Mouse (Mus musculus) heart, postnatal 4 days (tissue): ENCODE measurements at regions not wholly inside any gene's neighbourhood (a gene's known extent, or its start where the extent isn't known, plus 50 kb on each side); places are given as distances from the start of the nearest gene placed in this dataset.
A peak's percentile ranks its signal among the peaks of the same experiment; 100 is the strongest.

Experiments
- DNase-seq: peaks from one replicate; pipeline ENCODE4 v3.0.0; 2021

- no peak for DNase-seq
These were observed 198.5 kb upstream of the Zbtb20 start for GRCm38 (mm10) chr16:42677211-42677610.

GRCm38 (mm10) chr16:42676406-42677075, 199.1 kb upstream of the Zbtb20 start:
- DNase-seq, result peak; percentile 24

- no peak for DNase-seq
These were observed 200.7 kb upstream of the Zbtb20 start for GRCm38 (mm10) chr16:42675031-42675430.

DNA sequence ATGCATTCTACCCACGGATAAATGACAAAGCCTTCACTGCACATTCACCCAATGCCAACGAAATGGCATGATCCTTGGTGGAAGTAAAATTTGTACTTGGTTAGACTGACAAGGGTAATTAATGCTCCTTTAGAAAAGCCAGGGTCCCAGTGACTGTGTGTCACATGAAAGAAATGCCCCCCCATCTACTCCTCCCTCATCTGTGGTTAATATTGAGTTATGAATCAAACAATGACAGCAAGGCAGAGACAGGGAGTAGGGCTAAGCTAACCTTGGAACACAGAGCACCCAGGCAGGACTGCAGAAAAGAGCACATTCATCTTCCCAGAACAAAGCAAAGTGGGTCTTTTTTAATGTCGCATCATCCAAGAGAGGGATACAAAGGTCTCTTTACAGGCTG, 209.1 kb upstream of the Zbtb20 start:
- DNase-seq, result no peak

DNA sequence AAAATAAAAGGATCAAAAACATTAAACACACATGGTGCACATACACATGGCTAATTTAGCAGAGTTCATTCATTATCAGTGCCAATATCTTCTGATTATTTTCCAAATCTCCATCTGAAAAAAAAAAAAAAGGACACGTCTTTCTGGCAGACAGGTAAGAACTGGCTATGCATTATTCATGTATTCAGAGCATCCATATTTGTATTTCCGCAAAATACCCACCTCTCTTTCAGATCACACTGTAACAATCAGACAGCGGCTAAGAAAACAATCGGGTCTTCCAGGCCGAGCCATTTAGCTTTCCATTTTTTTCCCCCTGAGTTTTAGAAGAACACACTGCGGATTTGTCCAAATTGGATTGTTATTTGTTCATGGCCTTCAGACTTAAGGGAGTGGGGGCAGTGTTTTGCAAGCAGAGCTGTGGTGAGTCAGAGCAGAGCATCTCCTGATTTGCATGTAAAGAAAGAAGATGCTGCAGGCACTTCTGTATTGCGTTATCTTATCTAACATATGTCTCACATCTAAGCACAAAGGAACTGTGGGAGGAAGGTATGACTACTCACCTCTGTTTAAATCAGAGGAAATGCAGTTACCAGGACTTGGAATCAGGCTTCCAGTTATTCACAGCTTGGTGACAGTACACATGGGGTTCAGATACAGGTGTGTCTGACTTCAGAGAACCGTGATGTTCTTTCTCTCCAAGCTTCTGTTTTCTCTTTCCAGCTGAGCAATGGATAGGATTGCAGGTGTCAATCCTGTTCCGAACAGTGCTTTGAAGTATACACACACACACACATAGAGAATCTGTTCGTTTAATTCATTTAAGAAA, 223.6 kb upstream of the Zbtb20 start:
- DNase-seq, result no peak

GRCm38 (mm10) chr16:42649767-42650166, 225.9 kb upstream of the Zbtb20 start:
- DNase-seq, result no peak

DNA sequence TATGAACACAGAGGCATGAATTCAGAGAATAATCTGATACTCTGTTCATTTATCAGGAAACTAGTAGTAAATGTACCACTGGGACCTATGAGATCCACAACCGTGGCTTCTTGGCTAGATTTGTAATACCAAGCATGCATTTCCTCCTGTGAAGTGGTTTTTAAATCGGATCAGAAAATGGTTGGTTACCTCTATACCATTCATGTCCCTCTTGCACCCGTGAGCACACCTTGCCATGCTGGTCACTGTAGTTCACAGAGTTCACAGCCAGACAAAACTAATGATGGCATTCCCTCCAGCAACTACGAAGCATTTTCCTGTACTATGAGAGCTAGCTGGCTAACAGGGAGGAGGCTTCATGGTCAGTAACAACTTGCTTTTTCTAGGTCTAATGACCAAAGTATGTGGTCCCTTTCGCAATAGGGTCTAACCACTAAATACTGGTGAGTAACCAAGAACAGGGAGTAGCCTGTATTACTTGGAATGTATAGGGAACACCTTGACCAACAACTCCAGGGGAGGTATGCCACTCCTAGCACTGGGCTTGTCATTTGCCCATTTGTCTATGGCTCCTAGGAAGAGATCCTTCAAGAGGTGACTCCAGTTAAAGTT, 227.0 kb upstream of the Zbtb20 start:
- DNase-seq, result no peak

DNA sequence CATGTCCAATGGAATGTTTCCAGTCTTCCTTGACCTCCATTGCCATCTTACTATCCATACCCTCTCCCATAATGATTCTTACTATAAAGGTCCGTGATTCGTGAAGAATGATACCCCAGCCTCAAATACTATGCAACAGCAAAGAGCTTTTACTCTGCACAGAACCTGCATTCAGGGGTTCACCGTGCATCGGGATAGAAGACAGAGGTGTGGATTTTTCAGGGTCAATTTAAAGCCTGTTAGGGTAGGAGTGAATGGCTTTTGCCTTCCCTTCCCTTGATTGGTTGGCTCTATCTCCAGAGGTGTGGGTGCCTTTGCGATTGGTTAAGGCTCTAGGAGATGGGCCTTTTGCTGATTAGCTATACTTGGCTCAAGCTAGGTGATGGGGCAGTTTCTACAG, 227.9 kb upstream of the Zbtb20 start:
- no peak for DNase-seq

DNA sequence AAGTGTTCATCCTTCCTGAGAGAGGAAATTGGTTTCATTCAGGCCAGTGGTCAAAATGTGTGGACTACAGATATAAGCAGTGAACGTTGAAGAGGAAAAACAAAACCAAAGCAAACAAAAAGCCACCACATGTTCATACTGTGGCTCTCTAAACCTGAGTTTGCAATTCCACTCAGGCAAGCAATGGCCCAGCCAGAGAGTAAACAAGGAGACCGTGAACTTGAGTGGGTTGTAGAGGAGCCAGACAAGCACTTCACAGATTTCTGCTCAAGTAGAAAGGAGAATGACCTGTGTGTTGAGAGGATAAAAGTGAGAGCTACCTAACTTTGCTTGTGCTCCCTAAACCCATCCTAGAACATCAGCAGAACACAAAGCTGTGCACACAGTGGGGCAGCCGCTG, 239.9 kb upstream of the Zbtb20 start:
- no peak for DNase-seq

- DNase-seq, result no peak
These were observed 248.0 kb upstream of the Zbtb20 start for GRCm38 (mm10) chr16:42627675-42628074.

DNA sequence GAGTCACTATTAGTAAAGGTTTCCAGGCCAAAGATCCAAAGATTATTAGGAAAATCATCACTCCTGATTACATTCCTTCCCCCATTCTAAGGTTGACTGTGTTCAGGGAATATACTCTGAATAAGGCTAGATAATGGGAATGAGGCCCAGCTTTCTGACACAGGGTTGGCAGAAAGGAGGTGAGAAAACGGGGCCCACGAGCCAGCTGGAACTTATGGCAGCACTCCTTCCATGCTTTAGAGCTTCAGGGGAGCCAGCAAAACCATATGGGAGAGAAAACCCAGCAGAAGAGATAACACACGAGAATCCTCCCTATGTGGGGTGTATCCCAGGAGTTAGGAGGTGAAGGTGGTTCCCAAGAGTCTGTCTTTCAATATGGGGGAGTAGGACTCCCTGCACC, 259.8 kb upstream of the Zbtb20 start:
- DNase-seq, result no peak

DNA sequence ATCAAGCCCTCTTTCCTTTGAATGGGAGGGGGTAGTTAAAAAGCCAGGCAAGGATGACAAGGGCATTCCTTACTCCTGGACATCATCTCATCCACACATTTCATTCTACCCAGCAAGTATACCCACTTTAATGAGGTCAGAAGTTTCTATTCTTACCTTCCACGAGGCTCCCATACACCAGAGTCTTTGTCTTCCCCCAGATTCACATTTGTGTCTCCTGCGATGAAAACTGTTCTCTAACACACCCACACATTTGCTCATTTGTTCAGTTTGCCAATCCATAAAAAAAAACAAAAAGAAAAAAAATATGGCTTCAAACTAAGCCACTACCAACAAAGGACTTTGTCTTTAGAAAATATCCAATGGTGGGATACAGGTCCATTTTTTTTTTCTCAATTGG, 263.7 kb upstream of the Zbtb20 start:
- no peak for DNase-seq

DNA sequence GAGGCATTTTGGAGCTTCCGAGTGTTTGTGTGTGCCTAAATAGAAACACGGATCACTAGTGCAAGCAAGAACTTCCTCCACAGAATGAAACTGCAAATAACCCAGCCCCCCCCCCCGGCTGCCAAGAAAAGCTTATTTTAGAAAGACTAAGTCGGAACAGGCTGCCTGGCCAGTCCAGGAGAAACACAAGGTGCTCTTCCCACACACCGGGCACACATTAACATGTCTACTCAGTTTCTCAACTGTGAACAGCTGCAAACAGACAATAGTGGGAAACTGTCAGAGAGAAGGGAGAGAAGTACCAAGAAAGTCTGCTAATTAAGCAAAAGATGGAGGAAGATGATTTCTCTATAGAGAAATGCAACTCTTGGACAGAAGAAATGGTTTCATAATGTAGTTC, 267.3 kb upstream of the Zbtb20 start:
- no peak for DNase-seq

DNA sequence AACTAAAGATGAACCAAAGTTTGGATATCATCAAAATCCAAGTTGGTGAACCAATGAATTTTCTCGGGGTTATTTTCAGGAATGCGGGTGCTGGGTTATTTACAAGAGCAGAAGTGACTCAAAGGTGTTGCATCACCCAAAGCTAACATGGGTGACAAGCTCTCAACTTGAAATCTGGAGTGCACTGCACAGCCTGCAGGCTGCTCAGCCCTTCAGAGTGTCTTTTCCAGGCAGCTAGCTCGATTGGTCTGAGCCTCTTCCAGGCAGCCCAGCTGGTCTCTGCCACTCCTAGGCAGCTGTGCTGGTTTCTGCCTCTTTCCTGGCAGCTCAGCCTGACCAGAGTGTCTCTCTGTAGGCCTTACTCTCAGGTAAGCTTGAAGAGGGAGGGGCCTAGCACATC, 251.9 kb upstream of the Gap43 start:
- no peak for DNase-seq

- no peak for DNase-seq
These were observed 251.1 kb upstream of the Gap43 start for GRCm38 (mm10) chr16:42591530-42591929.

GRCm38 (mm10) chr16:42586196-42586595, 245.7 kb upstream of the Gap43 start:
- no peak for DNase-seq

- no peak for DNase-seq
These were observed 235.1 kb upstream of the Gap43 start for GRCm38 (mm10) chr16:42575517-42575946.

GRCm38 (mm10) chr16:42574978-42575377, 234.5 kb upstream of the Gap43 start:
- DNase-seq, result no peak

- no peak for DNase-seq
These were observed 230.0 kb upstream of the Gap43 start for GRCm38 (mm10) chr16:42570246-42570996.

- DNase-seq, result no peak
These were observed 228.9 kb upstream of the Gap43 start for GRCm38 (mm10) chr16:42569335-42569734.

GRCm38 (mm10) chr16:42549591-42549990, 209.1 kb upstream of the Gap43 start:
- DNase-seq, result no peak

DNA sequence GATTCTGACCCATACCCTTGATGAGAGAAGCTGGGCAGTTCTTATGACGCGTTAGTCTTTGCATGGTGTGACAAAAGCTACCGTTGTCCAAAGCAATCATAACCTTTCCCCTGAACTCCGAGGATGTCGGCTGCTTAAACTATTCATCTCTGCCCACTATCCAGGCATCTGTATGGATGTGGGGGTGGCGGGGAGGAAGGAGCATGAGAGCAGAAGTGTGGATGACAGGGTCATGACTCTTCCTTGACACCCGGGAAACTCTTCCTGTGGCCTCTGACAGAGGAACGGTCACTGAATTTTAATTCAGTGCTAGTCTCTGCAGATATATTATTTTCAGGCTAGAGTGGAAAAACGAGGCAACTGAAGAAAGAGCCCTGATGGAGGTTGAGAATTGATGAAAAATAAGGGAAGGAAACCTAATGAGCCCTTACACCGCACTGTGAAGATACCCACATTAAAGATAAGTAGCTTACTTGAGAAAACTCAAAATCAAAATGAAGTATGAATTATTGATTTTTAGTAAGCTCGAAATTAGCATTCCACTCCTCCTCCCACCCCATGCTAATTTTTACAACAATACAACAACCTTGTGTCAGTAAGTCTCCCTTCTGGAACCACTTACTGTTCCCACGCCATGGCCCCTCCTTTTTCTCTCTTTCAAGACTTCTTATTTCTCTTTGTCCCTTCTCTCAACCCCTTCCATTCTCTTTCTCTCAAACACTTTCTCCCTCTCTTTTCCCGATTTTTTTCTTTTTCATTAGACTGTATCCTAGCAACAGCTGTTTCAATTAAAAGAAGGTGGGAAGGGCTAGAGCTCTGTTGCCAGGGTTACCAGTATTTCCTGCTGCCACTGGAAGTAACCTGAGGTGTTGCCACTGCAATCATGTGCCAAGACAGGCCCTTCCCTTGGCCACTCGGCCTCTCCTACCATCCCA, 206.0 kb upstream of the Gap43 start:
- DNase-seq, result no peak
